Mouse (Mus musculus): ENCODE measurements at regions not wholly inside any gene's neighbourhood (a gene's known extent, or its start where the extent isn't known, plus 50 kb on each side); places are given as distances from the start of the nearest gene placed in this dataset.
A peak's percentile ranks its signal among the peaks of the same experiment; 100 is the strongest.

DNA sequence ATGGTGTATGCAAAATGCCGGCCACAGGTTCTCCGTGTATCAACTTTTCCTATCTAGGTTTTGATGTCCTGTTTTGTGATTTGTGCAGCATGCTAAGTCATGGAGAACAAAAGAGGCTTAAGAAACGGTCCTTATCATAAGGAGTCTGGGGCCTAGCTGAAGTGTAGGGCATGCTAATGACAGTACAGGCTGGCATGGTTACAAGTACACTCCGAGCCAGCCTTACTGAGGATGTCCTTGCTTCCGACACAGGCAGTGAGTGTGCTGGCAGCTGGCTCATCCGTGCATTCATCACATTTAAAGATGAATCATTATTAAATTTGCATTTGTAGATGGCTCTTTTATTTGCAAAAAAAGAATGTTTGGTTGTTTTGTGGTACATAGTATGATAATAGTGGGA lies 219.3 kb downstream of the Fzd1 start:
- Histone ChIP-seq H3K4me1 (ENCODE audit: insufficient read depth, low read length) (no peaks in the 10 kb centered on the region; the same call in 1 of the 2 replicates), H3K4me3 (ENCODE audit: low read depth, low read length) (no peak overlapping the region), H3K9me3 (ENCODE audit: low read length) (no peaks in the 10 kb centered on the region), H3K36me3 (ENCODE audit: insufficient read depth, low read length) (no peaks in the 10 kb centered on the region), H3K9ac (replicated peaks; ENCODE audit: low read length, poor library complexity, severe bottlenecking) (no peak overlapping the region), H3K27ac (ENCODE audit: low read depth, low read length) (no peak overlapping the region), H3K27me3 (ENCODE audit: insufficient read depth, low read length) (no peaks in the 10 kb centered on the region), H3K4me2 (ENCODE audit: low read depth, low read length, poor library complexity, severe bottlenecking) (no peak overlapping the region)
- ATAC-seq (ENCODE audit: low FRiP score) (peak; percentile 81; the same call in 1 of the 2 replicates), DNase-seq (ENCODE audit: low spot score) (peak; percentile 74)
- WGBS = 29% methylated on average over 6 of the region's 6 CpGs
- no peak for TF ChIP-seq CTCF (IDR thresholded peaks at IDR 0.05)

DNA sequence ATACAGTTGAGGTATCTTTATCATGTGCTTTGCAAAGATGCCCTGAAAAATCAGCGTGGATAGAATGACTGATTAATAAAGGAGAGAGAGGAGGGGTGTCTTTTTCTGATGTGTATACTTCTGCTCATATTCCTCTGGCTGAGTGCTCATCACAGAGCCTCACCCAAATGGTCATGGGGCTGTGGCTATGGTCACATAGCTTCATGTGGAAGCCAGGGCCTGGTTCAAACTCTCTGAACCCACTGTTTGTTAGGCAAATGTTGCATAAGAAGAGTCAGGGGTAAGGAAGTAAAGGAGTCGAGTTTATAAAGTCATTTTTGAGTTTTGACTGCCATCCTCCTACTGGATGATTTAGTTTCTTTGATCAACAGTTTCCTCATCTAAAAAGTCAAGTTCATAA lies 221.0 kb downstream of the Fzd1 start:
- TF ChIP-seq CTCF (IDR thresholded peaks at IDR 0.05) = no peak
- H3K9ac ChIP-seq (replicated peaks; ENCODE audit: low read length, poor library complexity, severe bottlenecking) = no peak overlapping the region
- H3K36me3 ChIP-seq (ENCODE audit: insufficient read depth, low read length) = no peaks in the 10 kb centered on the region
- DNase-seq (ENCODE audit: low spot score) (no peak), ATAC-seq (ENCODE audit: low FRiP score) (no peak)
- no peaks in the 10 kb centered on the region for H3K27me3 ChIP-seq (ENCODE audit: insufficient read depth, low read length)
- H3K9me3 ChIP-seq (ENCODE audit: low read length) = no peaks in the 10 kb centered on the region
- H3K4me1 ChIP-seq (ENCODE audit: insufficient read depth, low read length) = no peaks in the 10 kb centered on the region; the same call in 1 of the 2 replicates
- no peak overlapping the region for H3K4me2 ChIP-seq (ENCODE audit: low read depth, low read length, poor library complexity, severe bottlenecking)
- no peak overlapping the region for H3K4me3 ChIP-seq (ENCODE audit: low read depth, low read length)
- H3K27ac ChIP-seq (ENCODE audit: low read depth, low read length) = no peak overlapping the region
- WGBS = 77% methylated on average over 2 of the region's 2 CpGs

DNA sequence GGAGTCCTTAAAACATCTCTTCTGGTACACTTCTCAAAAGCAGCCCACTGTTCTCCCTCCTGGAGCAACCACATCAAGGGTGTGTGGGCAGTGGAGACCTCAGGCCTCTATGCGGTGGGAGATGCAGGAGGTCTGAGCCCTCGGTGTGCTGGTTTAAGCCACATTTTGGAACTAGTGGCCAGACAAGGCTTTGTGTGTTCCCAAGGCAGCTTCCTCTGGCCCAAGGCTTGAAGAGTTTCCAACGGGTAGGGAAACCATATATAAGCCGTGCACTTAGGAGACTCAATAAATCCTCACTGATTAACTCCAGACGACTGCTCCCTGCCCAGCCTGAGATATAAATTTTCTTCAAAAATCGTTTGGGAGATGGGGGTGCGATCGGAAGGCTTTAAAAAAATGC lies 221.9 kb downstream of the Fzd1 start:
- Histone ChIP-seq H3K27me3 (ENCODE audit: insufficient read depth, low read length) (no peaks in the 10 kb centered on the region), H3K4me3 (ENCODE audit: low read depth, low read length) (no peak overlapping the region), H3K27ac (ENCODE audit: low read depth, low read length) (no peak overlapping the region), H3K36me3 (ENCODE audit: insufficient read depth, low read length) (no peaks in the 10 kb centered on the region), H3K4me2 (ENCODE audit: low read depth, low read length, poor library complexity, severe bottlenecking) (no peak overlapping the region), H3K9me3 (ENCODE audit: low read length) (no peaks in the 10 kb centered on the region), H3K9ac (replicated peaks; ENCODE audit: low read length, poor library complexity, severe bottlenecking) (no peak overlapping the region), H3K4me1 (ENCODE audit: insufficient read depth, low read length) (no peaks in the 10 kb centered on the region; the same call in 1 of the 2 replicates)
- no peak for DNase-seq (ENCODE audit: low spot score)
- ATAC-seq (ENCODE audit: low FRiP score) = no peak
- no peak for TF ChIP-seq CTCF (IDR thresholded peaks at IDR 0.05)
- 77% methylated on average over 8 of the region's 8 CpGs for WGBS

DNA sequence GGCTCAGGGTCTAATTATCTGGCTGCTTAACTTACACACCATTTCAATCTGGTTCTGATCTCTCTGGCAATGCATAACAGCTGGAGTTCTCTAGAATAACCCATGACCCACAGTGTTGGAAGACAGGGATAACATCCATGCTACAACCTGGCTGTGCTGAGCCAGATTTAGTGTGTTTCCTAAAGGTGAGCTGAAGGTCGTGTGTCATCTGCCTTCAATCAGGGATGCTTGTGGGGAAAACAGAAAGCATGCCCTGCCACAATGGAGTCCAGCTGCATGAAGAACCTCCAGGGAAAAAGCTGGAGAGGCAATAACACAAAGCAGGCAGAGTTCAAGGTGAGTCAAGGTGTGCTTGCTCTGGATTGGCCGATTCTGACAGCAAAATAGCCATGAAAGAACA lies 223.3 kb downstream of the Fzd1 start:
- H3K27ac ChIP-seq (ENCODE audit: low read depth, low read length) = no peak overlapping the region
- no peak for ATAC-seq (ENCODE audit: low FRiP score)
- no peak overlapping the region for H3K9ac ChIP-seq (replicated peaks; ENCODE audit: low read length, poor library complexity, severe bottlenecking)
- no peaks in the 10 kb centered on the region for H3K9me3 ChIP-seq (ENCODE audit: low read length)
- H3K4me1 ChIP-seq (ENCODE audit: insufficient read depth, low read length) = no peaks in the 10 kb centered on the region; the same call in 1 of the 2 replicates
- no peak overlapping the region for H3K4me3 ChIP-seq (ENCODE audit: low read depth, low read length)
- no peak for DNase-seq (ENCODE audit: low spot score)
- H3K4me2 ChIP-seq (ENCODE audit: low read depth, low read length, poor library complexity, severe bottlenecking) = no peak overlapping the region
- TF ChIP-seq CTCF (IDR thresholded peaks at IDR 0.05) = no peak
- no peaks in the 10 kb centered on the region for H3K36me3 ChIP-seq (ENCODE audit: insufficient read depth, low read length)
- H3K27me3 ChIP-seq (ENCODE audit: insufficient read depth, low read length) = no peaks in the 10 kb centered on the region
- WGBS = 89% methylated on average over 2 of the region's 2 CpGs

DNA sequence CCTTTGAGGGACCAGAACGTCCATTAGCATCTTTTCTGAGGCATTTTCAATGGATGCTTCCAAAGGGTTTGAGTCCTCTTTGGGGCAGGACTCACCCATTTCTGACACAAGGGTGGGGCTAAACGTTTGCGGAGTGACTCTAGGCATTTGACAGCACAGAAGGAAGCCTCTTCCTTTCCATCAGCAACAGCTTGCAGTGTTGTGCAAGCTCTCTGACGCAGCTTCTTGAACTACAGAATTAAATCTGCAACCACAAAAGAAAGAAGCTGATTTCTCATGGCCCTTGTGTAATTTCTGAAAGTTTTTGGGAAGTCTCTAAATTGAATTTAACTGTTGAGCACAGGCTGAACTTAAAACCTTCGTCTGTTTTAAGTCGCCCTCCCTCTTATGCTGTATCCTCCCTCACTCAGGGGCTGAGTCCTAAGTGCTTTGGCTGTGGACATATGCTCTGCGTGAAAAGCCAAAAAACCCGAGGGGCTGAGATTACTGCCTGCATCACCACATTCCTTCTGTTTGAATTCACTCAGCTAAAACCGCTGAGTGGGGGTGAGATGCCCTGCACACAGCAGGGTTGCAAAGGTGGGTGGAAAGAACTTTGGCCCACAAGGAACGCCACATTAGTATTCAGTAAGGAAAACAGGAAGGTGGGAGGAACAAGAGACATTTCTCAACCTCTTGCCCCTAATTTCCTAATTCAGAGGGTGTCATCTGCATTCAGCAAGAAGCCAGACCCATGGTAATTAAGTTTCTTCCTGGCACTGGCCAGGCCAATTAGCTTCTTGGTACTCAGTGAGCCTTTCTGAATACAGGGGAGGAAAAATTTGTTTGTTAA lies 227.4 kb downstream of the Fzd1 start:
- ATAC-seq (ENCODE audit: low FRiP score) = no peak
- no peaks in the 10 kb centered on the region for H3K36me3 ChIP-seq (ENCODE audit: insufficient read depth, low read length)
- no peaks in the 10 kb centered on the region for H3K9me3 ChIP-seq (ENCODE audit: low read length)
- 22% methylated on average over 10 of the region's 10 CpGs for WGBS
- no peaks in the 10 kb centered on the region for H3K27me3 ChIP-seq (ENCODE audit: insufficient read depth, low read length)
- no peak overlapping the region for H3K9ac ChIP-seq (replicated peaks; ENCODE audit: low read length, poor library complexity, severe bottlenecking)
- no peak overlapping the region for H3K4me3 ChIP-seq (ENCODE audit: low read depth, low read length)
- no peaks in the 10 kb centered on the region for H3K4me1 ChIP-seq (ENCODE audit: insufficient read depth, low read length)
- H3K4me2 ChIP-seq (ENCODE audit: low read depth, low read length, poor library complexity, severe bottlenecking) = no peak overlapping the region
- no peak overlapping the region for H3K27ac ChIP-seq (ENCODE audit: low read depth, low read length)
- DNase-seq (ENCODE audit: low spot score) = peak; percentile 25
- no peak for TF ChIP-seq CTCF (IDR thresholded peaks at IDR 0.05)

DNA sequence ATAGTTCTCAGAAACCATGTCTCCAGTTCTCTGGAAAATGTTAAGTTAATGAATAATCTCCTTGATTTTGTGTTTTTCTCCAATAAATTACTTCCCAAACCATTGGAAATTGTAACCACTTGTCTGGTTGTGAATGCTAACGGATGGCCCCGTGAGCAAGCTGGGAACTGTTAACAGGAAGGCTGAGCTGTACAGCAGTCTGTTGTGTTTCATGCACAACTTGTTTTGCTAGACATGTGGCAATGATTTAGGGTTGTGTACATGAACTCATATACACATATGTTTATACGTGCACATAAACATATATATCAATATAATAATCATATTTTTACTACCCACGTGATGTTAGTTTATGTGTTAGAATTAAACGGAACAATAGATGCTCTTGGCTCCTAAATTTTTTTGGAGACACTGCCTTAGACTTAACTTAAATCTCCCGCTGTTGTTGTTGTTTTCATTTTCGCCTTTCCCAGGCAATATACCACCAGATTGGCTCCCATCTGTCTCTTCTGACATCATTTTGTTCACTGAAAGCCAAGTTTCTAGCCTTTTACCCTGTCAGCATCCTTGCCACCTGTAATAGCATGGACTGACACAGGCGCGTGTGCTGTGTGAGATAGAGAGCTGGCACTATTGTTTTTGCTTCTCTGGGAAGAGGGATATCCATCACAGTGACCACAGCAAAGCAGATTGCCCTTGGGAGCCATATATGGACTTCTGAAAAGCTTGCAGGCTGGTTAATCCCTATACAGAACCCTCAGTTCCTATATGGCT lies 231.6 kb downstream of the Fzd1 start:
- DNase-seq (ENCODE audit: low spot score) = peak; percentile 14
- Histone ChIP-seq H3K4me2 (ENCODE audit: low read depth, low read length, poor library complexity, severe bottlenecking) (no peak overlapping the region), H3K27ac (ENCODE audit: low read depth, low read length) (no peak overlapping the region), H3K4me1 (ENCODE audit: insufficient read depth, low read length) (no peaks in the 10 kb centered on the region), H3K4me3 (ENCODE audit: low read depth, low read length) (no peak overlapping the region), H3K36me3 (ENCODE audit: insufficient read depth, low read length) (no peaks in the 10 kb centered on the region), H3K9ac (replicated peaks; ENCODE audit: low read length, poor library complexity, severe bottlenecking) (no peak overlapping the region), H3K27me3 (ENCODE audit: insufficient read depth, low read length) (no peaks in the 10 kb centered on the region), H3K9me3 (ENCODE audit: low read length) (no peaks in the 10 kb centered on the region)
- no peak for ATAC-seq (ENCODE audit: low FRiP score)
- no peak for TF ChIP-seq CTCF (IDR thresholded peaks at IDR 0.05)
- 89% methylated on average over 9 of the region's 9 CpGs for WGBS

All from midbrain, postnatal 0 days (tissue).